Mouse (Mus musculus) spleen, adult 10 weeks (tissue): Measurements from ENCODE around the gene Olfr1339. TPM values are rescaled to one million over a fixed set of nuclear protein-coding genes. Genes with fewer than 3 reads are reported as not detected.

Source experiments
- polyA plus RNA-seq: library from polyadenylated mRNA; stranded (reverse); fragments of 350-450 nt; fragmentation: Illumina TruSeq; extraction: RNeasy Lipid Tissue Mini Kit (QIAGEN cat#74804); gene quantifications from one replicate; pipeline ENCODE4 v1.2.3, GENCODE M21; 2015; ENCODE audit warnings: low replicate concordance; ENCODE audit not compliant: insufficient read depth

Gene Olfr1339
- polyA plus RNA-seq: not detected

GRCm38 (mm10) chr4:118731875-118732274, at the start of gene Olfr1339:
TSS of gene Olfr1339 (plus strand) at chr4:118732175.

DNA sequence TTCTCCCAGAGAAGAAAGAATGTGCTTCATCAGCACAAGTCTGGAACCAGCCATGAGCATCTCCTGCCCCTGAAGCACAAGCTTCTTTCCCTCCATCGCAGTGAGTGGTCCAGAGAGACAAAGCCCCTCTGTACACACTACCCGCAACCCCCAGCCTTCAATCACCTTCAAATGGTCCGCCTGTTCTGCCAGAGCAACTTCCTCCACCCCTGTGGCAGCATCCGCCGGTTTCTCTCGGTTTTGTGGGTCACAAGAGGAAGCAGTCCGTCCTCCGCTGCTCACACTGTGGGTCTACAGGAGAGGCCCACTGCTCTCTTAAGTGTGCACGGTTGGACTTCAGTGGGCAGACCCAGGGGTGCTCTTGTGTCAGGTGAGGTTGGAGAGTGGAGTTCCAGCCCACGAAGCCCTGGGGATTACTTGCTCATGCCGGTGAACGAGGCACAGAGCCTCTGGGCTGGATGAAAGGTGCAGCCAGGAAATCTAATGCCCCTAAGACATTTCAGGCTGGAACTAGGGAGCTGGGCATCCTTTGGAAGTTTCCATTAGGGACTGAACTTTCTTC, 39.5 kb upstream of the Olfr1339 start, which contains the start of gene Olfr1342:
Gene Olfr1342, minus strand, starts transcription at position 345 of the 562 bp plus-strand sequence.

DNA sequence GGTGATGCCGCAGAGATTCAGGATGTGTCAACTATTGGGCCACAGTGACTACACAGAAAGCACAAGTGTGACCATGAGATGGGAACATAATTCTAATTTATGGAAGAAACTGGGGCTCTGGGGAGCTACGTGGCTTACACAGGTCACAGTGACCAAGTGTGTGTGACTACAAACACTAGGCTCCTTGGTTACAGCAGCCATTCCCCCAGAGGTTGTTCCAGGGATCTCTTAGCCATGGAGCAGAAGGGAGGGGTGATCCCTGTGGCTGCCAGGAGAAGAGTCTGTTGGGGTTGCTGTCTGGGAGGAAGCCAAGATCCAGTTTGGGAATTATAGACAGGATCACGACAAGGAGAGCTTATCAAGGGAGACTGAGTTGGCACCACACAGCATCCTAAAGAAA, 28.8 kb upstream of the Olfr1339 start, which contains the start of gene Olfr1341:
Gene Olfr1341, plus strand, starts transcription at position 301 of the 400 bp plus-strand sequence.

GRCm38 (mm10) chr4:118719838-118720237, 12.1 kb upstream of the Olfr1339 start, which contains the start of gene Olfr1340:
TSS of gene Olfr1340 (plus strand) at chr4:118720138.

GRCm38 (mm10) chr4:118758637-118759036, 26.7 kb downstream of the Olfr1339 start, which contains the start of gene Olfr1338:
TSS of gene Olfr1338 (minus strand) at chr4:118758737.

DNA sequence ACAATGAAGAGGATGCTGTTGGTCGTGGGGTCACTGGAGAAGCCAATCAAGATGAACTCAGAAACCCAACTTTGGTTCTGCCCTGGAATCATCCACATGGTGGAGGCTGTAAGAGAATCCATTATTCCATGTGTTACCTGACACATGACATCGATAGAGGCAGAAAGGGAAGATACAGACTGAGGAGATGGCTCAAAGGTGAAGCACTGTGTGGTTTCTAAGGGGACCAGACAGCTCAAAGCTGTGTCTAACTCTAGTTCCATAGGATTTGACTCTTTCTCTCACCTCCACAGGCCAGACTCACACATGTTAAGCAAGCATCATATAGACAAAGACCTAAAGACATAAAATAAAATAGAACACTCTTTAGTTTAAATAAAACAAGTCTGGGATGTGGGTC, 50.5 kb downstream of the Olfr1339 start, which contains the start of gene Olfr1337:
Gene Olfr1337, minus strand, starts transcription at position 101 of the 400 bp plus-strand sequence.

Other genes with a start within 250 kb of the Olfr1339 start
- gene Tie1, start 242.1 kb upstream of the Olfr1339 start, polyA plus RNA-seq: 7.6 TPM
- not detected for gene 2610528J11Rik, start 205.2 kb upstream of the Olfr1339 start, polyA plus RNA-seq
- gene Tmem125, start 188.1 kb upstream of the Olfr1339 start, polyA plus RNA-seq: not detected
- gene Cfap57, start 111.4 kb upstream of the Olfr1339 start, polyA plus RNA-seq: not detected
- 91.8 TPM for gene Ebna1bp2, start 111.4 kb upstream of the Olfr1339 start, polyA plus RNA-seq
- gene Olfr62, start 73.2 kb upstream of the Olfr1339 start, polyA plus RNA-seq: not detected
- gene Olfr1342, start 39.4 kb upstream of the Olfr1339 start, polyA plus RNA-seq: not detected
- gene Olfr1341, start 28.7 kb upstream of the Olfr1339 start, polyA plus RNA-seq: not detected
- gene Olfr1340, start 12.0 kb upstream of the Olfr1339 start, polyA plus RNA-seq: not detected
- gene Olfr1338, start 26.6 kb downstream of the Olfr1339 start, polyA plus RNA-seq: not detected
- gene Olfr1337, start 50.4 kb downstream of the Olfr1339 start, polyA plus RNA-seq: not detected
- gene Olfr1335, start 77.8 kb downstream of the Olfr1339 start, polyA plus RNA-seq: not detected
- not detected for gene Olfr1333, start 104.1 kb downstream of the Olfr1339 start, polyA plus RNA-seq
- gene Olfr1331, start 132.5 kb downstream of the Olfr1339 start, polyA plus RNA-seq: not detected
- gene Olfr1330, start 156.4 kb downstream of the Olfr1339 start, polyA plus RNA-seq: not detected
- gene Olfr1329, start 185.3 kb downstream of the Olfr1339 start, polyA plus RNA-seq: not detected
- not detected for gene Olfr1328, start 206.4 kb downstream of the Olfr1339 start, polyA plus RNA-seq
- gene Lao1, start 229.4 kb downstream of the Olfr1339 start, polyA plus RNA-seq: not detected